Mouse (Mus musculus): ENCODE data around the gene St6galnac1. TPM values are rescaled to one million over a fixed set of nuclear protein-coding genes. Genes with fewer than 3 reads are reported as not detected.
"Not testable (repeated sequence)": the region's sequence is repeated elsewhere in the genome, so short reads cannot be mapped to it uniquely, and the experiment has no call there.

The St6galnac1 gene
- not detected in 2 replicates for polyA plus RNA-seq (2016; fragmentation: Nextera tagmentation; extraction: Ambion mirVana)

- no peak within 1 kb of the TSS for H3K4me3 ChIP-seq (replicated peaks)
- no peaks in the 10 kb centered on the region for H3K4me1 ChIP-seq
- H3K9me3 ChIP-seq = no peaks in the 10 kb centered on the region
- H3K9ac ChIP-seq = no peak within 1 kb of the TSS
- no peak within 1 kb of the TSS for H3K27ac ChIP-seq
- ATAC-seq (ENCODE audit: low FRiP score) = no peak
- no peaks in the 10 kb centered on the region for H3K27me3 ChIP-seq
- WGBS = 90% methylated on average over 7 of the region's 7 CpGs
- H3K36me3 ChIP-seq (replicated peaks) = no peaks in the 10 kb centered on the region
- no peak within 1 kb of the TSS for H3K4me2 ChIP-seq
Measured at GRCm38 (mm10) chr11:116775407-116775806, at the start of gene St6galnac1. Gene St6galnac1 (minus strand): TSS chr11:116775507.

DNA sequence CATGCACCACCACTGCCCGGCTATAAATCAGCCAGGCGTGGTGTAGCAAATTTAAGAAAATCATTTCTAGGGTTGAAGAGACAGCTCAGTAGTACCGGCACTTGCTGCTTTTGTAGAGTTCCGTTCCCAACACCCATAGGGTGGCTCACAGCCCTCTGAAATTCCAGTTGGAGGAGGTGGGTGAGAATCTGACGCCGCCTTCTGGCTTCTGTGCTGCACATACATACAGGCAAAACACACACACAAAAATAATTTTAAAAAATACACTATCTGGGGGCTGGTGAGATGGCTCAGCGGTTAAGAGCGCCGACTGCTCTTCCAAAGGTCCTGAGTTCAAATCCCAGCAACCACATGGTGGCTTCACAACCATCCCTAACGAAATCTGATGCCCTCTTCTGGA, 48.6 kb upstream of the St6galnac1 start:
- H3K9me3 ChIP-seq; H3K27ac ChIP-seq; H3K4me3 ChIP-seq (replicated peaks); H3K4me2 ChIP-seq; H3K9ac ChIP-seq; H3K27me3 ChIP-seq; ATAC-seq (ENCODE audit: low FRiP score); H3K36me3 ChIP-seq (replicated peaks): not testable (repeated sequence)
- peaks cover 55% of the 10 kb centered on the region for H3K4me1 ChIP-seq
- WGBS = 98% methylated on average over 10 of the region's 10 CpGs

- 99% methylated on average over 2 of the region's 2 CpGs for WGBS
- ATAC-seq (ENCODE audit: low FRiP score) = no peak
- Histone ChIP-seq H3K4me3 (replicated peaks) (no peak overlapping the region), H3K36me3 (replicated peaks) (no peaks in the 10 kb centered on the region), H3K9me3 (no peaks in the 10 kb centered on the region), H3K27ac (no peak overlapping the region), H3K27me3 (peaks cover 1% of the 10 kb centered on the region; the same call in 1 of the 2 replicates), H3K9ac (no peak overlapping the region), H3K4me1 (peaks cover 53% of the 10 kb centered on the region), H3K4me2 (no peak overlapping the region)
Measured at GRCm38 (mm10) chr11:116823255-116823654, 47.9 kb upstream of the St6galnac1 start.

- H3K9me3 ChIP-seq = no peaks in the 10 kb centered on the region
Measured at GRCm38 (mm10) chr11:116822626-116823025, 47.3 kb upstream of the St6galnac1 start.

DNA sequence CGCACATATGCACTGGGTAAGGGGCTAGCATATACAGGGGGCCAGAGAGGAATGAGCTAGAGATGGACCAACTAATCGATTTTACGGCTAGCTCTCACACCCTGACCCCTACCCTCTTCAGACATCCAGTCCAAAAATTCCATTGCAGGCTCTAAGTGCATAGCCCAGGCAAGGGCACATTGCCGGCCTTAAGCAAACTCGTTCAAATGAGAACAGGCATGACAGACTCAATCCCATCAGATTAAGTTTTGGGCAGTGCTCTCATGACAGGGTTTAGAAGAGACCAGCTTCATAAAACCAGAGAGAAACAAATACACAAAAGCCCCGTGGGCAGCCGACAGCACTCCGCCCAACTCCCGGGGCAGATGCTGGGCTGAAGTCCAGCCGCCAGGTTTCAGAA, 46.9 kb upstream of the St6galnac1 start:
- Histone ChIP-seq H3K4me2 (no peak overlapping the region), H3K27me3 (no peaks in the 10 kb centered on the region), H3K4me1 (peaks cover 42% of the 10 kb centered on the region), H3K9ac (no peak overlapping the region), H3K27ac (no peak overlapping the region), H3K4me3 (replicated peaks) (no peak overlapping the region), H3K36me3 (replicated peaks) (no peaks in the 10 kb centered on the region), H3K9me3 (no peaks in the 10 kb centered on the region)
- ATAC-seq (ENCODE audit: low FRiP score) = no peak
- 68% methylated on average over 10 of the region's 10 CpGs for WGBS

More at GRCm38 (mm10) chr11:116822626-116823025, 47.3 kb upstream of the St6galnac1 start:
- WGBS = 88% methylated on average over 10 of the region's 10 CpGs
- peaks cover 46% of the 10 kb centered on the region for H3K4me1 ChIP-seq
- H3K27me3 ChIP-seq = no peaks in the 10 kb centered on the region
- no peaks in the 10 kb centered on the region for H3K36me3 ChIP-seq (replicated peaks)
- ATAC-seq (ENCODE audit: low FRiP score) = no peak
- H3K4me2 ChIP-seq = no peak overlapping the region
- H3K4me3 ChIP-seq (replicated peaks) = no peak overlapping the region
- H3K9ac ChIP-seq = no peak overlapping the region
- H3K27ac ChIP-seq = no peak overlapping the region

DNA sequence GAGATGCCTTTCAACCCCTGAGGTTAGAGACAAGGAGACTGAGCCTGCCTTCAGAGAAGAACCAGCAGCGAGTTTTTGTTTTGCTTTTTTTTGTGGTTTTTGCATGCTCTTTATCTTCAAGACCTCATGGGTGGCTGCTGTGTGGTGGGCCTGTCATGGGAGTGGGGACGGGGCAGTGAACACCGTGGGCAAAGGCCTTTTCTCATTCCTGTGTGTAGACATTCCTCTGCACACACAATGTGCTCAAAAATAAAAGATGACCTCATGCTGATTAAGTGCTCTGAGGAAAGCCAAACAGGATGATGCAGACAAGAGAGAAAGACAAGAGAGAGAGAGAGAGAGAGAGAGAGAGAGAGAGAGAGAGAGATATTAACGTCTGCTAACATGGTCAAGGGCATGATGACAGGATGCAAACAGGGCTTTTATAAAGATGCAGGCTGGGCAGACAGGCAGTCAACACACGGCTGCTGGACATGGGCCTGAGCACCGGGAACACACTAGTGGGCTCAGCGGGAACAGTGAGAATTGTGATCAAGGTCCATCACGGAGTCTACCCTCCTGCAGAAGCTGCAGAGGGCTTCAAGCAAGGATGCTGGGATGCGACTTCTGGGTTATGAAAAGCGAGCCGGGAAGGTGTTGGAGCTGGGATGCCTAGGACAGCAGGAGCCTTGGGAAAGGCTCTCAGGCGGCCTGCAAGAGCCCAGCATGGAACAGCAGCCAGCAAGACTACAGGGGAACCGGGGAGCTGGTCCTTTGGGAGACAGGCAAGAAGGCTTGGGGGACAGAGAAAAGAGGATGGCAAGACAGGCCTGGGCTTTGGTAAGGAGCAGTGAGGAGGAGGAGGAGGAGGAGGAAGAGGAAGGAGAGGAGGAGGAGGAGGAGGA, 46.0 kb upstream of the St6galnac1 start:
- no peak overlapping the region for H3K27ac ChIP-seq
- H3K27me3 ChIP-seq = no peaks in the 10 kb centered on the region
- H3K4me2 ChIP-seq = no peak overlapping the region
- no peak overlapping the region for H3K4me3 ChIP-seq (replicated peaks)
- H3K9ac ChIP-seq = peak overlapping the region; percentile 9; the same call in 1 of the 2 replicates
- H3K4me1 ChIP-seq = peaks cover 33% of the 10 kb centered on the region
- no peak for ATAC-seq (ENCODE audit: low FRiP score)
- H3K36me3 ChIP-seq (replicated peaks) = no peaks in the 10 kb centered on the region
- H3K9me3 ChIP-seq = no peaks in the 10 kb centered on the region
- WGBS = 52% methylated on average over 13 of the region's 13 CpGs

- Histone ChIP-seq H3K4me3 (replicated peaks) (no peak overlapping the region), H3K9ac (0 out of 2 replicates have a peak overlapping the region, but pooled peaks have one; percentile 7), H3K27me3 (no peaks in the 10 kb centered on the region), H3K9me3 (no peaks in the 10 kb centered on the region), H3K4me2 (no peak overlapping the region), H3K36me3 (replicated peaks) (no peaks in the 10 kb centered on the region), H3K4me1 (peaks cover 32% of the 10 kb centered on the region), H3K27ac (no peak overlapping the region)
- ATAC-seq (ENCODE audit: low FRiP score) = no peak
- 91% methylated on average over 5 of the region's 5 CpGs for WGBS
Measured at GRCm38 (mm10) chr11:116819932-116820593, 44.8 kb upstream of the St6galnac1 start.

- no peak for ATAC-seq (ENCODE audit: low FRiP score)
- peaks cover 44% of the 10 kb centered on the region for H3K4me1 ChIP-seq
- H3K4me2 ChIP-seq = no peak overlapping the region
- H3K27me3 ChIP-seq = no peaks in the 10 kb centered on the region
- H3K27ac ChIP-seq = no peak overlapping the region
- H3K36me3 ChIP-seq (replicated peaks) = no peaks in the 10 kb centered on the region
- no peak overlapping the region for H3K9ac ChIP-seq
- WGBS = 79% methylated on average over 8 of the region's 8 CpGs
- no peak overlapping the region for H3K4me3 ChIP-seq (replicated peaks)
- no peaks in the 10 kb centered on the region for H3K9me3 ChIP-seq
Measured at GRCm38 (mm10) chr11:116818722-116819121, 43.4 kb upstream of the St6galnac1 start.

GRCm38 (mm10) chr11:116817567-116817966, 42.3 kb upstream of the St6galnac1 start:
- Histone ChIP-seq H3K4me3 (replicated peaks) (no peak overlapping the region), H3K4me1 (peaks cover 53% of the 10 kb centered on the region), H3K4me2 (no peak overlapping the region), H3K27me3 (no peaks in the 10 kb centered on the region), H3K9me3 (no peaks in the 10 kb centered on the region), H3K27ac (no peak overlapping the region), H3K36me3 (replicated peaks) (no peaks in the 10 kb centered on the region), H3K9ac (no peak overlapping the region)
- ATAC-seq (ENCODE audit: low FRiP score) = no peak
- WGBS = 99% methylated on average over 5 of the region's 5 CpGs

DNA sequence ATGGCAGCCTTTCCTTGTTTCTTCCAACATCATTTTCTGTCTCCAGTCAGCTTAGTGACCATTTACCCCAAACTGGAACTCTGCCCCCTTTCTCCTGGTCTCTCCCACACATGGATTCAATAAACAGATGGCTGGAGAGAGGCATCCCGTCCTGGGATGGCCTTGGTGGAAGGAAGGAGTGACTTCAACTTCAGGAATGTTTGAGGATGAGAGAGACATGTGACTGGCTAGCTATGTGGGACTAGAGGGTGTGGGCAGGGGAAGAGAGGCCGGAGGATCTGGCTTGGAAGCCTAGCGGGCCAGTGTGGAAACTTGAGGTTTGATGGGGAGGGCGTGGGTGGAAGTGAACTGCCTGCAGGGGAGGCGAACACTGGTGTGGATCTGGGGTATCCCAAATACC, 41.5 kb upstream of the St6galnac1 start:
- H3K9me3 ChIP-seq = no peaks in the 10 kb centered on the region
- H3K4me3 ChIP-seq (replicated peaks) = no peak overlapping the region
- H3K4me2 ChIP-seq = no peak overlapping the region
- H3K27me3 ChIP-seq = no peaks in the 10 kb centered on the region
- no peaks in the 10 kb centered on the region for H3K36me3 ChIP-seq (replicated peaks)
- H3K27ac ChIP-seq = no peak overlapping the region
- WGBS = 88% methylated on average over 5 of the region's 5 CpGs
- peaks cover 53% of the 10 kb centered on the region for H3K4me1 ChIP-seq
- H3K9ac ChIP-seq = no peak overlapping the region
- no peak for ATAC-seq (ENCODE audit: low FRiP score)

DNA sequence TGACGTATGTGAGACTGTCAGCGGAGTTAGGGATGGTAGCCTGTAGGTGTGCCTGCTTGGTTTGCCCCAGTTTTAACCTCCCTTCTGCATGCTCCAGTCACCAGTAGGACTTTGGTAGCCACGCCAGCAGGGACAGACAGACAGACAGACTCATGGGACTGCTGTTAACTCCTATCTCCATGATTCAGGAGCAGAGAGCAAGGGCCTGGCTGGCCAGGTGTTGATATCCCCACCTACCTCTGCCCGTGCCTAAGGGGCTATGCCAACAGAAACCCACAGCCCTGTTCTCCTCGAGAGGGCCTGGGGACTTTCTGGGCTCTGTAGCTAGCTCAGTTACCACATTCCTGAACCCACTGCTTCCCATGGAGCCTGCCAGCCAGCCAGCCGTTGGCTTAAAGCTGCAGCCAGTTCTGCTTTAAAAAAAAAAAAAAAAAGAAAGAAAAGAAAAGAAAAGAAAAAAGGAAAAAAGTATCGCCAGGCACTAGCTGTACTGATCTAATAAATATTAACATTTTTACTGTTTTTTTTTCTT, 39.6 kb upstream of the St6galnac1 start:
- H3K9ac ChIP-seq = no peak overlapping the region; the same call in 1 of the 2 replicates
- no peak for ATAC-seq (ENCODE audit: low FRiP score)
- H3K36me3 ChIP-seq (replicated peaks) = no peaks in the 10 kb centered on the region
- H3K9me3 ChIP-seq = no peaks in the 10 kb centered on the region
- peaks cover 5% of the 10 kb centered on the region; the same call in 1 of the 2 replicates for H3K27me3 ChIP-seq
- H3K27ac ChIP-seq = peak overlapping the region; percentile 90
- 35% methylated on average over 7 of the region's 7 CpGs for WGBS
- peaks cover 60% of the 10 kb centered on the region for H3K4me1 ChIP-seq
- H3K4me2 ChIP-seq = peak overlapping the region; percentile 15; the same call in 1 of the 2 replicates
- H3K4me3 ChIP-seq (replicated peaks) = no peak overlapping the region

All from forebrain, embryonic 12.5 days (tissue).